Mouse (Mus musculus) embryonic facial prominence, embryonic 10.5 days (tissue): ENCODE results near the gene Ccl19. TPM values are rescaled to one million over a fixed set of nuclear protein-coding genes. Genes with fewer than 3 reads are reported as not detected.
"Not testable (repeated sequence)": the region's sequence is repeated elsewhere in the genome, so short reads cannot be mapped to it uniquely, and the experiment has no call there.

ENCODE experiments used
- DNase-seq: peaks from one replicate; pipeline ENCODE4 v3.0.0-alpha.2; 2017; ENCODE audit warnings: low spot score
- H3K27ac ChIP-seq: fragments of 300-500 bp; sonication (generic); replicated peaks from 2 replicates; pipeline ENCODE4 v1.5.1; 2016; ENCODE audit warnings: mild to moderate bottlenecking
- H3K27me3 ChIP-seq: fragments of 300-500 bp; sonication (generic); replicated peaks from 2 replicates; pipeline ENCODE4 v1.6.1; 2016; ENCODE audit warnings: low read depth, mild to moderate bottlenecking; ENCODE audit not compliant: poor library complexity, severe bottlenecking
- H3K36me3 ChIP-seq: fragments of 300-500 bp; sonication (generic); replicated peaks from 2 replicates; pipeline ENCODE4 v1.6.1; 2016; ENCODE audit warnings: mild to moderate bottlenecking, moderate library complexity
- H3K4me1 ChIP-seq: fragments of 300-500 bp; sonication (generic); 2 replicates; pipeline ENCODE4 v1.6.1; 2016
- H3K4me3 ChIP-seq: fragments of 300-500 bp; sonication (generic); 2 replicates; pipeline ENCODE4 v1.5.1; 2016; ENCODE audit warnings: mild to moderate bottlenecking, moderate library complexity
- H3K9me3 ChIP-seq: fragments of 300-500 bp; sonication (generic); 2 replicates; pipeline ENCODE4 v1.6.1; 2016; ENCODE audit warnings: mild to moderate bottlenecking
- WGBS: fragments of 180-500 bp; shearing (Covaris S2); methylation state at CpG from one replicate; pipeline ENCODE4 v1.1.7; 2016; 5-methylcytosine and 5-hydroxymethylcytosine counted together
- polyA plus RNA-seq: library from polyadenylated mRNA; unstranded; fragments of >200 nt; fragmentation: Nextera tagmentation; extraction: Ambion mirVana; gene quantifications from 2 replicates; pipeline ENCODE4 v1.2.1, GENCODE M21; 2016

Ccl19 gene
- polyA plus RNA-seq, result not detected in 2 replicates

GRCm38 (mm10) chr4:42756477-42756876, at the start of gene Ccl19:
Gene Ccl19, minus strand, starts transcription at chr4:42756577.
- not testable (repeated sequence) for H3K27ac ChIP-seq, H3K27me3 ChIP-seq, H3K4me1 ChIP-seq, H3K9me3 ChIP-seq, H3K4me3 ChIP-seq, DNase-seq, H3K36me3 ChIP-seq
- WGBS, result no CpG with 5 or more reads among the region's 6 CpGs

GRCm38 (mm10) chr4:42773893-42774292, 17.5 kb upstream of the Ccl19 start, which contains the start of gene Ccl21a:
Gene Ccl21a, minus strand, starts transcription at chr4:42773993.
- WGBS, result no CpG with 5 or more reads among the region's 5 CpGs
- H3K4me3 ChIP-seq, H3K4me1 ChIP-seq, H3K36me3 ChIP-seq, H3K9me3 ChIP-seq, DNase-seq, H3K27me3 ChIP-seq, H3K27ac ChIP-seq: not testable (repeated sequence)

DNA sequence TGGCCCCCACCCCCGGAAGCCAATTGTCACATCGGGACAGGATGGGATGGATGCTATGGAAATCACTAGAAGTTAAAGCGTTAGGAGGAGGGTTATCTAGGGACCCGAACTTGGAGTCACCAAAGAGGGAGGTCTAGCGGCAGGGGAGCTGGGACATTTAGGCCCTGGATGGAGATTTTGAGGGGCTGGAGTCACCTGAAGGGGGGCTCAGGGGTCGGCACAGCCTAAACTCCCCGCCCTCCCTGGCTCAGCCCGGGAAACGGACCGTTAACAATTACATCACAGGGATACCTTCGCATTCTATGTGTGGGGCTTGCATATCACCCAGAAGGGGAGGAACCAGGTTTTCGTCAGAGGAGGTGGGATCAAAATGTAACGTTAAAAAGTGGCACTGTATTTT, 21.1 kb downstream of the Ccl19 start, which contains the start of gene 4930578G10Rik:
Gene 4930578G10Rik, plus strand, starts transcription at position 301 of the 400 bp plus-strand sequence.
- H3K4me1 ChIP-seq, DNase-seq, H3K36me3 ChIP-seq, H3K4me3 ChIP-seq, H3K9me3 ChIP-seq, H3K27ac ChIP-seq, H3K27me3 ChIP-seq: not testable (repeated sequence)
- no CpG with 5 or more reads among the region's 13 CpGs for WGBS

Other genes starting within 250 kb of the Ccl19 start
- not detected in 2 replicates for gene Fam205a2, start 228.4 kb downstream of the Ccl19 start, polyA plus RNA-seq
- gene Gm10591, start 144.4 kb downstream of the Ccl19 start, polyA plus RNA-seq, result not detected in 2 replicates
- gene Gm2564, start 126.9 kb downstream of the Ccl19 start, polyA plus RNA-seq, result not detected in 2 replicates
- not detected in 2 replicates for gene Ccl27b, start 101.3 kb downstream of the Ccl19 start, polyA plus RNA-seq
- 0.11 TPM in 1 of 2 replicates, not detected in the other for gene Il11ra2, start 94.7 kb downstream of the Ccl19 start, polyA plus RNA-seq
- gene 4930578G10Rik, start 21.0 kb downstream of the Ccl19 start, polyA plus RNA-seq, result 0.27 and 0.48 TPM in 2 replicates
- gene Ccl21a, start 17.4 kb upstream of the Ccl19 start, polyA plus RNA-seq, result 0.30 and 0.63 TPM in 2 replicates
- gene Fam205a1, start 97.3 kb upstream of the Ccl19 start, polyA plus RNA-seq, result 0.05 TPM in 1 of 2 replicates, not detected in the other
- 0.20 TPM in 1 of 2 replicates, not detected in the other for gene Gm12394, start 100.2 kb upstream of the Ccl19 start, polyA plus RNA-seq
- 0.15 and 0.25 TPM in 2 replicates for gene Fam205c, start 117.7 kb upstream of the Ccl19 start, polyA plus RNA-seq
- gene Phf24, start 160.1 kb upstream of the Ccl19 start, polyA plus RNA-seq, result 0.44 and 1.2 TPM in 2 replicates
- 10.3 and 10.9 TPM in 2 replicates for gene Dnajb5, start 193.2 kb upstream of the Ccl19 start, polyA plus RNA-seq
- 0.54 and 0.76 TPM in 2 replicates for gene 1700022I11Rik, start 213.0 kb upstream of the Ccl19 start, polyA plus RNA-seq
- 664 and 683 TPM in 2 replicates for gene Vcp, start 243.9 kb upstream of the Ccl19 start, polyA plus RNA-seq